ENCODE assay signal across 17 mouse cellular contexts in the genomic region with DNA sequence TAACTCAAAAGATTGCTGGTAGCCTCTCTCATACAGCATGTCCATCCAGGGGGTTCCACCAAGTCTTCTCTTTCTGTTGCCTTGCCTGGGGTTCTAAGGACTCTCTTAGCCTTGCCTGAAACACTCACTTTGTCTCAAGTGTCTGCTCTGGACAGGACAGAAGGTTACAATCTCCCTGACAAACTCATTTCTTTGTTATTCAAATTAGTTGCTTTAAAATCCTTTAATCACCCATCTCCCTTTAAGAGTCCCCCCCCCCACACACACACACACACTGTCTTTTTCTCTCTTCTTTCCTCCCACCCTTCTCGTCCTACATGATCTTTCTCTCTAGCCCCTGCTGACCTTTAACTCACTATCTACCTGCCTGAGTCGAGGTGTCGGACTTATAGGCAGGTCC.
"Had no signal": no experiment of that assay in that cellular context is flagged by ENCODE, and none has a peak within 500 bp of the region (broad histone marks: within the 10 kb centered on the region; RNA-seq: fewer than 3 reads in every experiment).

No protein-coding gene starts in this region.

- H3K4me3 ChIP-seq: midbrain, embryonic 10.5 days; midbrain, embryonic 12.5 days; myocyte; neural tube, embryonic 13.5 days; neural tube, embryonic 15.5 days had no signal

- DNase-seq: lung, embryonic 14.5 days; lung, postnatal 10 days; lung, postnatal 4 days; midbrain, embryonic 14.5 days; retina, postnatal 1 day; right cerebral cortex, adult 18-20 months; right cerebral cortex, postnatal 25 days; right cerebral cortex, postnatal 4 days; spleen, adult 18-20 months; thymus, adult 18-20 months; thymus, postnatal 14 days; thymus, postnatal 36 days had no signal

- H3K27ac ChIP-seq: midbrain, embryonic 10.5 days; midbrain, embryonic 12.5 days; neural tube, embryonic 13.5 days; neural tube, embryonic 15.5 days had no signal
